Mouse (Mus musculus) layer of hippocampus, postnatal 36 days (tissue): Measurements from ENCODE around the gene Serpina1e. TPM values are rescaled to one million over a fixed set of nuclear protein-coding genes. Genes with fewer than 3 reads are reported as not detected.

Source experiments
- DNase-seq, 2 experiments: peaks; one replicate each; pipeline ENCODE4 v3.0.0; 2022
- total RNA-seq, 2 experiments: library from RNA; stranded (reverse); gene quantifications; 2 replicates each; pipeline ENCODE4 v1.2.3; 2021

The Serpina1e gene
- not detected for total RNA-seq

GRCm38 (mm10) chr12:103958798-103959197 lies at the start of gene Serpina1e:
Serpina1e (minus strand) TSS chr12:103958975.
- DNase-seq = no peak

GRCm38 (mm10) chr12:104004689-104005088 lies 45.9 kb upstream of the Serpina1e start:
- DNase-seq = no peak

GRCm38 (mm10) chr12:104003238-104003612 lies 44.5 kb upstream of the Serpina1e start:
- peak; percentile 40 to 55 for DNase-seq

- peak in 1 of 2 experiments; percentile 19 for DNase-seq
Observed at GRCm38 (mm10) chr12:104002569-104003237, 43.9 kb upstream of the Serpina1e start.

GRCm38 (mm10) chr12:104000594-104000993 lies 41.8 kb upstream of the Serpina1e start:
- no peak for DNase-seq

GRCm38 (mm10) chr12:103999611-104000010 lies 40.8 kb upstream of the Serpina1e start:
- DNase-seq = peak; percentile 53 to 56

- DNase-seq = no peak
Observed at GRCm38 (mm10) chr12:103996513-103996912, 37.7 kb upstream of the Serpina1e start.

- peak; percentile 72 to 75 for DNase-seq
Observed at GRCm38 (mm10) chr12:103995292-103996072, 36.7 kb upstream of the Serpina1e start.

- DNase-seq = peak; percentile 24 to 31
Observed at GRCm38 (mm10) chr12:103992945-103993344, 34.2 kb upstream of the Serpina1e start.

- DNase-seq = no peak
Observed at GRCm38 (mm10) chr12:103989857-103990256, 31.1 kb upstream of the Serpina1e start, which contains the start of gene Serpina11. Serpina11 (minus strand) TSS chr12:103989957.

- no peak for DNase-seq
Observed at GRCm38 (mm10) chr12:103989514-103989767, 30.7 kb upstream of the Serpina1e start.

- DNase-seq = no peak
Observed at GRCm38 (mm10) chr12:103988754-103989513, 30.2 kb upstream of the Serpina1e start.

- DNase-seq = no peak
Observed at GRCm38 (mm10) chr12:103985868-103986267, 27.1 kb upstream of the Serpina1e start.

GRCm38 (mm10) chr12:103984935-103985334 lies 26.2 kb upstream of the Serpina1e start:
- peak; percentile 29 to 52 for DNase-seq

- peak; percentile 40 to 42 for DNase-seq
Observed at GRCm38 (mm10) chr12:103981646-103982360, 23.0 kb upstream of the Serpina1e start.

- no peak for DNase-seq
Observed at GRCm38 (mm10) chr12:103978294-103978693, 19.5 kb upstream of the Serpina1e start.

GRCm38 (mm10) chr12:103977846-103978245 lies 19.1 kb upstream of the Serpina1e start:
- no peak for DNase-seq

- DNase-seq = no peak
Observed at GRCm38 (mm10) chr12:103977060-103977459, 18.3 kb upstream of the Serpina1e start.

- no peak for DNase-seq
Observed at GRCm38 (mm10) chr12:103971080-103971479, 12.3 kb upstream of the Serpina1e start.

GRCm38 (mm10) chr12:103969577-103970116 lies 10.9 kb upstream of the Serpina1e start:
- no peak for DNase-seq

GRCm38 (mm10) chr12:103966761-103967160 lies 8.0 kb upstream of the Serpina1e start:
- no peak for DNase-seq

GRCm38 (mm10) chr12:103963288-103963687 lies 4.5 kb upstream of the Serpina1e start:
- no peak for DNase-seq
